Mouse (Mus musculus) intestine, embryonic 14.5 days (tissue): ENCODE measurements around the gene Srsf6. TPM values are rescaled to one million over a fixed set of nuclear protein-coding genes. Genes with fewer than 3 reads are reported as not detected.

ENCODE experiments used
- ATAC-seq: fragments of 200-750 bp; cut with Nextera tagmentation; replicated peaks from 2 replicates; pipeline ENCODE4 v1.8.0; 2017; ENCODE audit warnings: low read depth, moderate number of reproducible peaks, moderate TSS enrichment, moderate library complexity; ENCODE audit not compliant: low FRiP score, low TSS enrichment
- DNase-seq: peaks from one replicate; pipeline ENCODE4 v3.0.0-alpha.2; 2018; ENCODE audit warnings: low spot score
- H3K27ac ChIP-seq: fragments of 300-500 bp; sonication (generic); 2 replicates; pipeline ENCODE4 v1.5.1; 2014; ENCODE audit warnings: low read depth, mild to moderate bottlenecking, control low read depth
- H3K27me3 ChIP-seq: fragments of 300-500 bp; sonication (generic); replicated peaks from 2 replicates; pipeline ENCODE4 v1.6.1; 2014; ENCODE audit warnings: low read length, control low read depth; ENCODE audit not compliant: control insufficient read depth, insufficient read depth
- H3K36me3 ChIP-seq: fragments of 300-500 bp; sonication (generic); 2 replicates; pipeline ENCODE4 v1.6.1; 2014; ENCODE audit warnings: low read length, control low read depth; ENCODE audit not compliant: control insufficient read depth, insufficient read depth
- H3K4me1 ChIP-seq: fragments of 300-500 bp; sonication (generic); replicated peaks from 2 replicates; pipeline ENCODE4 v1.6.1; 2014; ENCODE audit warnings: low read length, control low read depth, mixed read lengths; ENCODE audit not compliant: control insufficient read depth, insufficient read depth
- H3K4me2 ChIP-seq: fragments of 300-500 bp; sonication (generic); 2 replicates; pipeline ENCODE4 v1.6.1; 2014; ENCODE audit warnings: low read length
- H3K4me3 ChIP-seq: fragments of 300-500 bp; sonication (generic); 2 replicates; pipeline ENCODE4 v1.5.1; 2014; ENCODE audit warnings: low read depth, low read length, control low read depth, mixed read lengths
- H3K9ac ChIP-seq: fragments of 300-500 bp; sonication (generic); 2 replicates; pipeline ENCODE4 v1.6.1; 2014; ENCODE audit warnings: mild to moderate bottlenecking, low read length
- H3K9me3 ChIP-seq: fragments of 300-500 bp; sonication (generic); 2 replicates; pipeline ENCODE4 v1.6.1; 2016; ENCODE audit warnings: low read length, control low read depth; ENCODE audit not compliant: control insufficient read depth
- WGBS: fragments of 180-500 bp; shearing (Covaris S2); extraction: QIAGEN DNeasy Blood & Tissue Kit; methylation state at CpG from one replicate; pipeline ENCODE4 v1.1.7; 2014; 5-methylcytosine and 5-hydroxymethylcytosine counted together
- polyA plus RNA-seq: library from polyadenylated mRNA; unstranded; fragments of >200 nt; fragmentation: Nextera tagmentation; extraction: Ambion mirVana; gene quantifications from 2 replicates; pipeline ENCODE4 v1.2.1, GENCODE M21; 2014

Srsf6 gene
- polyA plus RNA-seq, 1 experiment from 2014 or later, result 193 TPM

GRCm38 (mm10) chr2:162943148-162943846 is 12.0 kb downstream of the Srsf6 start, which contains the start of gene L3mbtl1:
Gene L3mbtl1 (plus strand): TSS chr2:162943472.
- DNase-seq (peak; percentile 72), ATAC-seq (peak; percentile 42; the same call in 1 of the 2 replicates)
- WGBS, result under 1% methylated on average over 40 of the region's 40 CpGs
- Histone ChIP-seq H3K9ac (peak within 1 kb of the TSS; percentile 47), H3K4me2 (peak within 1 kb of the TSS; percentile 99), H3K4me1 (no peaks in the 10 kb centered on the region; the same call in 1 of the 2 replicates), H3K27me3 (peaks cover 19% of the 10 kb centered on the region), H3K9me3 (no peaks in the 10 kb centered on the region), H3K36me3 (peaks cover 27% of the 10 kb centered on the region), H3K4me3 (peak within 1 kb of the TSS; percentile 53), H3K27ac (no peak within 1 kb of the TSS)

DNA sequence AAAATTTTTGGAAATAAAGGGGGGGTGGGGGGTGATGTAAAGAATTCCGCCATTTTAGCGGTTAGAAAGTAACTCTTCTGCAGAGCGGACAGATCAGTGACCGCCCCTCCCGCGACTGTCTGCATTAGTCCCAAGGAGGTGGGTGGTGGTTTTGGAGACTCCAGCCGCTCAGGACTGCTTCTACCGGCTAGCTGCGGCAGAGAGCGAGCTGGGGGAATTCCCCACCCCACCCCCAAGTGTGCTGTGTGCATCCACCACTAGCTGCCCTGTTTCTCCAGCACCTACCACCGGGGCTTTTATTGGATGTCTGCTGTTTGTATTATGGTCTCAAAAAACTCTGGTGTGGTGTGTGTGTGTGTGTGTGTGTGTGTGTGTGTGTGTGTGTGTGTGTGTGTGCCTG is 12.6 kb downstream of the Srsf6 start:
- H3K4me1 ChIP-seq, result no peaks in the 10 kb centered on the region; the same call in 1 of the 2 replicates
- H3K27ac ChIP-seq, result no peak overlapping the region
- 4% methylated on average over 11 of the region's 11 CpGs for WGBS
- H3K9me3 ChIP-seq, result no peaks in the 10 kb centered on the region
- DNase-seq (no peak), ATAC-seq (no peak)
- H3K4me3 ChIP-seq, result peak overlapping the region; percentile 53
- peak overlapping the region; percentile 99 for H3K4me2 ChIP-seq
- peaks cover 19% of the 10 kb centered on the region for H3K27me3 ChIP-seq
- no peak overlapping the region for H3K9ac ChIP-seq
- H3K36me3 ChIP-seq, result peaks cover 21% of the 10 kb centered on the region

DNA sequence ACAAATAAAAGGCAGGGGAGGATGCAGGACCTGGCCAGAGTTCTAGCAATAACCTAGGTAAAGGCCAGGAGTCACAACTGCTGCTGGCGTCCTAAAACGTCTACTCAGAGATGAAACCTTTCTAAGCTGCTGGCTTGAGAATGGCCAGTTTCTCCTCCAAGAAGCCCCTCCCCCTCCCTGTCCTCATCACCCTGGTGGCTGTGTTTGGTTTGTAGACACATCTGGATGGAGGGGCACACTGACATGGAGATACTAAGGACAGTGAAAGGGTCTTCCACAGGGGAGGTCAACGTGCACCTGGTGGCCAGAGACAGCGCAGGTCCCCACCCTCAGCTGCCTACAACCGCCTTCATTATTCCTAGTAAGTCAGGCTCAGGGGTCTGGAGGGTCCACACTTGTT is 15.6 kb downstream of the Srsf6 start:
- no peaks in the 10 kb centered on the region for H3K36me3 ChIP-seq
- no peak overlapping the region for H3K27ac ChIP-seq
- H3K9me3 ChIP-seq, result no peaks in the 10 kb centered on the region
- no peak overlapping the region for H3K4me3 ChIP-seq
- ATAC-seq, result no peak
- 83% methylated on average over 5 of the region's 5 CpGs for WGBS
- no peaks in the 10 kb centered on the region; the same call in 1 of the 2 replicates for H3K4me1 ChIP-seq
- no peak overlapping the region for H3K9ac ChIP-seq
- no peak overlapping the region for H3K4me2 ChIP-seq
- no peak for DNase-seq
- peaks cover 16% of the 10 kb centered on the region for H3K27me3 ChIP-seq

DNA sequence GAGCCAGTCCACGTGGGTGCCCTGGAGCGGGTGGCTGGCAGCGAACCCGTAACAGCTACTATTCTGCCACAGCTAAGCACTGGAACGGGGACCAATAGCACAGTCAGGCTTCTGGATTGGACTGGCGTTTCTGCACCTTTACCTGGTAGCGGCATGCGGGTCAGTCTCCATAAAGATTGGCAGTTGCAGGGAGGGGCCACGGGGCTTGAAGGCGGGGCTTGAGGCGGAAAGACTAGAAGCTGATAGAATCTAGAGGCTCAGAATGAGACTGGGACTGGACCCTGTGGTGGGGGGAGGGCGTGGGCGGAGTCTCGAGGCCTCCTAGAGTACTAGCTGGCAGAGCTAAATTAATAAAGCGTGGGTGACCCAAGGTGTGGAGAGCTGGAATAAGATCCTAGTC is 16.4 kb downstream of the Srsf6 start:
- no peaks in the 10 kb centered on the region; the same call in 1 of the 2 replicates for H3K4me1 ChIP-seq
- no peak overlapping the region for H3K9ac ChIP-seq
- peaks cover 13% of the 10 kb centered on the region for H3K27me3 ChIP-seq
- no peak overlapping the region for H3K27ac ChIP-seq
- H3K4me3 ChIP-seq, result no peak overlapping the region
- H3K9me3 ChIP-seq, result no peaks in the 10 kb centered on the region
- H3K4me2 ChIP-seq, result peak overlapping the region; percentile 12
- DNase-seq, result no peak
- 39% methylated on average over 15 of the region's 15 CpGs for WGBS
- H3K36me3 ChIP-seq, result no peaks in the 10 kb centered on the region
- peak; percentile 51; the same call in 1 of the 2 replicates for ATAC-seq

- no peak overlapping the region for H3K4me3 ChIP-seq
- H3K4me1 ChIP-seq, result no peaks in the 10 kb centered on the region; the same call in 1 of the 2 replicates
- no peak for DNase-seq
- 59% methylated on average over 14 of the region's 14 CpGs for WGBS
- H3K36me3 ChIP-seq, result no peaks in the 10 kb centered on the region
- no peaks in the 10 kb centered on the region for H3K9me3 ChIP-seq
- H3K27me3 ChIP-seq, result peaks cover 13% of the 10 kb centered on the region
- no peak overlapping the region for H3K27ac ChIP-seq
- peak overlapping the region; percentile 12 for H3K4me2 ChIP-seq
- H3K9ac ChIP-seq, result no peak overlapping the region
- no peak for ATAC-seq
Observed at GRCm38 (mm10) chr2:162948221-162948620, 16.9 kb downstream of the Srsf6 start.

- H3K36me3 ChIP-seq, result no peaks in the 10 kb centered on the region
- no peaks in the 10 kb centered on the region for H3K4me1 ChIP-seq
- no peak overlapping the region for H3K4me3 ChIP-seq
- H3K9ac ChIP-seq, result no peak overlapping the region
- 90% methylated on average over 2 of the region's 2 CpGs for WGBS
- no peak for ATAC-seq
- no peaks in the 10 kb centered on the region for H3K9me3 ChIP-seq
- H3K27ac ChIP-seq, result no peak overlapping the region
- no peak overlapping the region for H3K4me2 ChIP-seq
- no peaks in the 10 kb centered on the region for H3K27me3 ChIP-seq
- DNase-seq, result no peak
Observed at GRCm38 (mm10) chr2:162950776-162951175, 19.4 kb downstream of the Srsf6 start.

GRCm38 (mm10) chr2:162956843-162957242 is 25.5 kb downstream of the Srsf6 start:
- H3K27ac ChIP-seq, result no peak overlapping the region
- H3K27me3 ChIP-seq, result no peaks in the 10 kb centered on the region
- 93% methylated on average over 2 of the region's 2 CpGs for WGBS
- DNase-seq (no peak), ATAC-seq (no peak)
- H3K9me3 ChIP-seq, result no peaks in the 10 kb centered on the region
- no peak overlapping the region for H3K9ac ChIP-seq
- H3K4me1 ChIP-seq, result no peaks in the 10 kb centered on the region
- no peak overlapping the region for H3K4me2 ChIP-seq
- no peak overlapping the region for H3K4me3 ChIP-seq
- no peaks in the 10 kb centered on the region for H3K36me3 ChIP-seq

DNA sequence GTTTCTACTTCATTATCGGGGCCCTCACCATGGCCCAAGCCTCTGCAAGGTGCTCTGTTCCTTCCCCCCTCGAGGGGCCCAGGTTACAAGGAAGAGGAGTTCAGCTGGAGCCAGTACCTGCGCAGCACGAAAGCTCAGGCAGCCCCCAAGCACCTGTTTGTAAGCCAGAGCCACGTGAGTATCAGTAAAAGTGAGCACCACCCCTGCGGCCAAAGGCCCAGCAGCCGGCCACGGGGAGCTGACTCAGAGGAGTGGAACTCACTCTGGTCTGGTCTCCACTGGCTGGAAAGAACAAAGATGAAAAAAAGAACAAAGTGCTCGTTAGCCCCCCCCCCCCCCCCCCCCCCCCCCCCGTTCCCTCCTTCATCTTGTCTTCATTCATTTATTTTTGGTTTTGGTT is 30.0 kb downstream of the Srsf6 start:
- H3K9me3 ChIP-seq, result no peaks in the 10 kb centered on the region
- H3K4me2 ChIP-seq, result no peak overlapping the region
- no peaks in the 10 kb centered on the region for H3K27me3 ChIP-seq
- ATAC-seq, result no peak
- 67% methylated on average over 9 of the region's 10 CpGs for WGBS
- H3K4me1 ChIP-seq, result no peaks in the 10 kb centered on the region
- H3K27ac ChIP-seq, result no peak overlapping the region
- no peak overlapping the region for H3K9ac ChIP-seq
- DNase-seq, result no peak
- H3K4me3 ChIP-seq, result no peak overlapping the region
- no peaks in the 10 kb centered on the region for H3K36me3 ChIP-seq

GRCm38 (mm10) chr2:162966734-162967133 is 35.4 kb downstream of the Srsf6 start:
- ATAC-seq, result no peak
- WGBS, result 86% methylated on average over 2 of the region's 2 CpGs

More at GRCm38 (mm10) chr2:162966734-162967133, 35.4 kb downstream of the Srsf6 start:
- no peaks in the 10 kb centered on the region for H3K27me3 ChIP-seq
- no peak overlapping the region for H3K9ac ChIP-seq
- H3K36me3 ChIP-seq, result no peaks in the 10 kb centered on the region
- no peaks in the 10 kb centered on the region for H3K9me3 ChIP-seq
- no peak for DNase-seq
- no peak overlapping the region for H3K4me2 ChIP-seq
- H3K4me3 ChIP-seq, result no peak overlapping the region
- no peak overlapping the region for H3K27ac ChIP-seq
- H3K4me1 ChIP-seq, result no peaks in the 10 kb centered on the region
